Mouse (Mus musculus) neutrophil, adult 5-6 weeks (primary cell): ENCODE measurements at regions not wholly inside any gene's neighbourhood (a gene's known extent, or its start where the extent isn't known, plus 50 kb on each side); places are given as distances from the start of the nearest gene placed in this dataset.

ENCODE experiments used
- ATAC-seq: fragments of 151-379, 151-347 bp; 2 replicates; pipeline ENCODE4 v1.8.0; 2017; ENCODE audit warnings: mild to moderate bottlenecking, moderate TSS enrichment; ENCODE audit not compliant: insufficient number of reproducible peaks, poor library complexity, low FRiP score, severe bottlenecking; ENCODE audit errors: extremely low read depth

- no peak for ATAC-seq
Measured at GRCm38 (mm10) chr10:111799850-111800589, 172.4 kb upstream of the Krr1 start.

DNA sequence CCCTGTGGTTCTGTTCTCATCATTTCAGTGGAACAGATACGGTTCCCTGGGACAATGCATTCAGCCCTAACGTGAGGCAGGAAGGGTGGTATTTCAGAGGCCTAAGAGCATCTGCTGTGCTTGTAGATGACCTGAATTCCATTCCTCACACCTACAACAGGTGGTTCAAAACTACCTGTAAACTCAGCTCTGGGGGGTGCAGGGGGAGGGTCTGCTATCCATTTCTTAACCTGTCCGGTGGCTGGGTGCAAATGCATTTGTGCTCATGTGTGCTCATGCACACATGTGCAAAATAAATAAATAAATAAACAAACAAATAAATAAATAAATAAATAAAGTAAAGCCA lies 171.9 kb upstream of the Krr1 start:
- ATAC-seq, result no peak

DNA sequence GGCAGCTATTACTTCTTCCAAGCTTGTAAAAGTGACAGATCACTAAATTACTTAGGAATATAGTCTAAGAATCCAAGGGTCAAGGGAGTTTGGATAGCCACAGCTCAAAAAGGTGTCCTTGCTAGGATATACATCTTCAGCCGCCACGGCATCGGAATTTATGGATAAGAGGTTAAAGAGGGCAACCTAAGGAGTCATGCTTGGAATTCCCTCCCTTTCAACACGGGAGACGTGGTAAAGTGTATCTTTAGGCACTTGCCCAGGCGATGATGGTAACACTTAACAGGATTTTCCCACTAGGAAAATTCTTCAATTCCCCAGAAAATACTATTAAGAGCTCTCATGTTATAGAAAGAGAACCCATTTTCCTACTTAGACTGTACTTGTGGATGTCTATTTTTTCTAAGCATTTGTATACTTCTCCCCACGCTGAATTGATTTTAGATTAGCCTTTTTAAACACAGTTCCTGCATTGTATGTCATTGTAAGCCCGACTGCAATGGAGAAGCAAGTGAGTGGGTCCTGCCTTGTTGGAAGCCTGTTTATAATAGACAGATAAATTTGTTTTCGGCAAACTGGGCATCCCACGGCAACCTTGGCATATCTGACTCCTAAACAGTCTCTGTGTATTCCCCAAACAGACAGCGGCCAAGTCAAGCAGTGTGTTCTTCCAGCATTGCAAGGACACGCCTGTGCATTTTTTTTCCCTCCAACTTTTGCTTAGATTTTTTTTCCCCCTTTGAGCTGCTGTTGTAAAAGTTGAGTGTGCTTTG lies 171.3 kb upstream of the Krr1 start:
- ATAC-seq, result no peak

DNA sequence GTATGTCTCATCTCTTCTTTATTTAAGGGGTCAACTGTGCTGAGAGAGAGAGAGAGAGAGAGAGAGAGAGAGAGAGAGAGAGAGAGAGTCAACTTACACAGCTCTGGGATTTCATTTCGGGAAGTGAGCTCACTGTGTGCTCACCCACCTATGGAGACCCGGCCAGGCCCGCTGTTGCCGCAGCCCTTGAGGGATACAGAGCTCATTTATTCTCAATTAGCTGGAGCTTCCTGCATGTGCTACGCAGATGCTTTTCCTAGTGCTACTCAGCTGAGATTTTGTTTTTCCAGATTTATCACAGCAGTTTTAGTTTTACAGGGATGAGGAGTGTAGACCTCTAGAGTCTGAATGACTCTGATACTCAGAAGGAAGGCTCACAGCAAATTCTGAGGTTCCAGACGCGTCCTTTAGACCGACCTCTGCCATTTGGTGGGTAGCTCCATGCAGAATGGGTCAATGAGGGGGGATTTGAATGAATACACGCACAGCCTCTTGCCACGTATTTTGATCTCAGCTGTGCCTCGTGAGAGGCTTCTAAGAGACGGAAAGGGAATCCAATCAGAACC lies 170.6 kb upstream of the Krr1 start:
- no peak for ATAC-seq

DNA sequence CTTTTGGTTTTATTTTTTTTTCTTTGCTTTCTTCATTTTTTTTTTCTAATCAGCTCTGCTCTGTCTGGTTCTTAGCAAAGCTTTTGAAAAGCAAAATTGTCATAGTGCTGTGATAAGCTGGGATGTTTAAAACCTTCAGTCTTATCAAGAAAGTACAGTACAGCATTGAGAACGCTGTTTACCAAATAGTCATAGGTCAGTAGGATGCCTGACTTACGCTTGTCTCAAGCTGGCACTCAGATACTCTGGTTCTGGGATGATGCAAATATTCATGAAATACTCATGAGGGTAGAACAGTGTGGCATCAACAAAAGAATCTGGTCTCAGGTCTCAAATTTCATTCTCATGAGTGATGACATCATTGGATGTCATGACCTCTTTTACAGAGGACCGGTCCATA lies 166.1 kb upstream of the Krr1 start:
- ATAC-seq, result no peak

DNA sequence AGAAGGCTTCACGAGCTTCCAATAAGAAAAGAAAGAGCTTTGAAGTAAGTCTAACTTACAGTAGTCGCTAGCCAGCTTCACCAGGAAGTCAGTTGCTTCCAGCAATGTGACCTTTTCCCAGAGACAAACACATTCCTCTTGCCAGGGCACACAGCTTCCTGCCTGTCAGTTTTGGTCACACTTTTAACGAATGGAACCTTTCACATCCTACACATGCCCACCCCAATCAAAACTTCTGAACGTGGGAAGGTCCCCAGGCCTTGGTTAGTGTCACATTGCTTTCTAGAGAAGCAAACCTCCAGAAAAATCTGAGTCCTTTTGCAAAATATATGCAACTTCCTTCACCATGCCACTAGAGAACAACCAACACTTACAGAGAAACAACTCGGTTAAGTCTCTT lies 165.5 kb upstream of the Krr1 start:
- no peak for ATAC-seq

GRCm38 (mm10) chr10:111813736-111814135 lies 158.7 kb upstream of the Krr1 start:
- no peak for ATAC-seq

DNA sequence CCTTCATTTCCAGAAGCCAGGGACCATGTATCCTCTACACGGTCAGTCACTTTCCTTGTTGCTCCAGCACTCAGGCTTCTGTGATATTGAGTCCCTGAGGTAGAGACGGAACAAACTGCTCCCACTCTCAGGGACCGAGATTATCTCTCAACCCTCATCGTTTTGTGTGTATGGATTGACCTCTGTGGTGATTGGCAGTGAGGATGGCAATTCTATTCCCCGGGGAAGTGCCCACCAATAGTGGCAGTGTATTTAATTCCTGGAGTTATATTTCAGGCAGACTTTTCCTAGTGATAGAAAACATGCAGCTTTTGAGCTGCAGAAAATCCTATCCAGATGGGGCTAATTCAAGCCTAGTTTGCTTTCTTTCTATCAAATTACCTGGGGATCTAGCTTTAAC lies 157.8 kb upstream of the Krr1 start:
- ATAC-seq, result no peak

DNA sequence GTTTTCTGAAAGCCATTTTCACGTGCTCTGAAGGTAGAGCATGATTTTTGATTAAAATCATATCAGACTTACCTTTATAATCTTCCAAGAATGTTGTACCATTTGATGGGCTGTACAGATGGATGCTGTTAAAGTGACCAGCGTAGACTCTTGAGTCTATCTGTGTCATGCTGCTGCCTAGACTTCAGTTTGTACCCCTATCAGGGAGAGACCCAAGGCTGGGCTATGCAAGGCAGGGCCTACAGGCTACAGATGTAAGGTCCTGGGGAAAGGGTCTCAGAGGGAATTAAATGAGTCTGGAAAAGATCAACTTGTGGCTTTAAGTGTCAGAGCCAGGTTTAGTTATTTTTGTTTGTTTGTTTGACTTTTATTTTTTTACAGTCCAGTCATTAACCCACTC lies 157.3 kb upstream of the Krr1 start:
- no peak for ATAC-seq

- ATAC-seq, result no peak
Measured at GRCm38 (mm10) chr10:111815821-111816599, 156.5 kb upstream of the Krr1 start.

GRCm38 (mm10) chr10:111819755-111820451 lies 152.6 kb upstream of the Krr1 start:
- no peak for ATAC-seq

DNA sequence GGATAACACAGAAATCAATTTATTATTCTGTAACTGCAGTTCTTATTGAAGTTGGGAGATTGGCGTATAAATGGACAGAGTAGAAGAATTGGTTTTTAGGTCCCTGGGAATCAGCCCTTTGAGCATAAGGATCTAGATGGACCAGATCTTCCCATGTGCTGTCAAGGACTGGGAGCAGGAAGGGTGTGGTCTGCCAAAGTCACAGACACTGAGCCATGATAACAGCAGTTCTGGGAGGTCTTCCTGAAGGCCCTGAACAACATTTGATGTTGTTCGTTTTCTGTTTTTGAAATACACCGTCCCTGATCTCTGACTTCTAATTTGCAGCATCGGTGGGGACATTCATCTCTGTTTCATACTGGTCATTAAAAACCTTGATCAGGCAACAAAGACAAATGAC lies 147.6 kb upstream of the Krr1 start:
- no peak for ATAC-seq

- ATAC-seq, result no peak
Measured at GRCm38 (mm10) chr10:111826033-111826754, 146.3 kb upstream of the Krr1 start.

DNA sequence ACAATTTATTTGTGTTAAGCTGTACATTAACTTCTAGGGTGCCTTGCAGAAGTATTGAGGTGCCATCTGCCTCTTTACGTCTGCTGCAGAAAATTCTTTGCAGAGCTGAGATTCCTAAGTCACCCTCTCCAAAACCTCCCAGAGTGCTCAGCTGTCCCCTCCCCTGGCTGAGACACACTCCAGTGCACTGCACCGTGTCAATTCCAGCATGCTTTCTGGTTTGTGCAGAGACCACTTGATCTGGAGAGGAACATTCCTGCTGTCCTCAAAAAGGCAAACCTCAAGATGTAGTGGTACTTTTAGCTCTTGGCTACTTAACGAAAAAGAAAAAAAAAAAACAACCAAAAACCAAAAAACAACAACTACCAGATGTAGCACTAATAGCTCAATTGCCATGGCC lies 145.2 kb upstream of the Krr1 start:
- ATAC-seq, result no peak

- no peak for ATAC-seq
Measured at GRCm38 (mm10) chr10:111827930-111828329, 144.5 kb upstream of the Krr1 start.

- ATAC-seq, result no peak
Measured at GRCm38 (mm10) chr10:111828610-111829009, 143.9 kb upstream of the Krr1 start.

DNA sequence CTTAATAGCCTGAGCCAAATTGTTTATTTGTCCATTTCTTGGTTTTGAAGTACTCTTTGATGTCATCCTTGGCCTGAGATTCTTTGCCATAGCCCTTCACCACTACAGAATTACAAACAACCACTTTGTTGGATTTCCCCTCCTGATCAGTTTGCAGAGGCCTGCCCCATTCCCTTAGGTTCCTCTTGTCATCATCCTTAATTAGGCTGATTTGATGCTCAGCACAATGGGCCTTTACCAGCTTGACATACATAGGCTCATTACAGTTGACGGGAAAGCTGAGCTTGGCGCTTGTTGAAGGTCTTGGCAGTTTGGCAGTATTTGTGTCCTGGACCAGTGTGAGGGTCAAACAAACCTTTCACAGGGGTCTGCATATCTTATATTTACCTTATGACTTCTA lies 143.2 kb upstream of the Krr1 start:
- no peak for ATAC-seq

DNA sequence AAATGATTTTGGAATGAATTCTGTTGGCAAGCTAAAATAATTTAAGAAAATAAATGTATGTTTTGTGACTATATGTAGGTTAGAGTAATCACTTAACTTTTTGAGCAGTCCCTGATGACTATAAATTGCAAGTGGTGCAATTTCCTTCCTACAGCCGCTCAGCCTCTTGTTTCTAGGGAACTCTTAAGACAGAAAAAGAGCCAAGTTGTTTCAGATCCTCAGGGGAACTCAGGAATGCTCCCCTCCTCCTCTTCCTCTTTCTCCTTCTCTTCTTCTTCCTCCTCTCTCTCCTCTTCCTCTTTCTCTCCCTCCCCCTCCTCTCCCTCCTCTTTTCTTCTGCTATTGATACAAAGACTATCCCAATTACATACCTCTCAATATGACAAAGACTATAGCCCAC lies 141.4 kb upstream of the Krr1 start:
- ATAC-seq, result no peak

- no peak for ATAC-seq
Measured at GRCm38 (mm10) chr10:111833611-111834010, 138.9 kb upstream of the Krr1 start.
